Mouse (Mus musculus) liver, embryonic 14.5 days (tissue): Measurements from ENCODE around the gene Ncam1. TPM values are rescaled to one million over a fixed set of nuclear protein-coding genes. Genes with fewer than 3 reads are reported as not detected.

Source experiments
- ATAC-seq: fragments of 200-750 bp; cut with Nextera tagmentation; 2 replicates; pipeline ENCODE4 v1.8.0; 2017; ENCODE audit warnings: moderate number of reproducible peaks, mild to moderate bottlenecking, moderate library complexity; ENCODE audit not compliant: insufficient read depth
- DNase-seq, 3 experiments: peaks; one replicate each; pipeline ENCODE4 v3.0.0-alpha.2; 2012 to 2013; ENCODE audit warnings: low read depth in 3 of 3, low spot score in 3 of 3
- H3K27ac ChIP-seq: fragments of 300-500 bp; sonication (generic); 2 replicates; pipeline ENCODE4 v1.5.1; 2014; ENCODE audit warnings: moderate library complexity, mild to moderate bottlenecking, control low read depth, inconsistent platforms
- H3K27me3 ChIP-seq: fragments of 300-500 bp; sonication (generic); 2 replicates; pipeline ENCODE4 v1.6.1; 2014; ENCODE audit warnings: mild to moderate bottlenecking, low read length, moderate library complexity; ENCODE audit not compliant: control insufficient read depth, insufficient read depth
- H3K36me3 ChIP-seq: fragments of 300-500 bp; sonication (generic); replicated peaks from 2 replicates; pipeline ENCODE4 v1.6.1; 2014; ENCODE audit warnings: low read depth; ENCODE audit not compliant: control insufficient read depth, insufficient read depth
- H3K4me1 ChIP-seq, 2 experiments: fragments of 200-500 bp in 1 of 2; fragments of 300-500 bp in 1 of 2; sonication (generic) in 1 of 2; replicated peaks; 2 replicates each; pipeline ENCODE4 v1.6.1; 2012 to 2014; ENCODE audit warnings: antibody characterized with exemption in 1 of 2, inconsistent platforms in 1 of 2, low read length in 1 of 2; ENCODE audit not compliant: control insufficient read depth in 2 of 2, insufficient read depth in 2 of 2
- H3K4me2 ChIP-seq: fragments of 300-500 bp; sonication (generic); 2 replicates; pipeline ENCODE4 v1.6.1; 2014; ENCODE audit warnings: low read depth, mild to moderate bottlenecking, control low read depth, moderate library complexity
- H3K4me3 ChIP-seq, 2 experiments: fragments of 200-500 bp in 1 of 2; fragments of 300-500 bp in 1 of 2; sonication (generic) in 1 of 2; 2 replicates each; pipeline ENCODE4 v1.5.1; 2012 to 2014; ENCODE audit warnings: low read depth in 2 of 2, low read length in 2 of 2, mild to moderate bottlenecking in 2 of 2, control low read depth in 1 of 2, inconsistent platforms in 1 of 2, moderate library complexity in 1 of 2; ENCODE audit not compliant: insufficient read depth in 1 of 2
- H3K9ac ChIP-seq: fragments of 300-500 bp; sonication (generic); replicated peaks from 2 replicates; pipeline ENCODE4 v1.6.1; 2014; ENCODE audit warnings: mild to moderate bottlenecking, control low read depth, moderate library complexity
- H3K9me3 ChIP-seq: fragments of 300-500 bp; sonication (generic); 2 replicates; pipeline ENCODE4 v1.6.1; 2016; ENCODE audit warnings: low read length, mixed read lengths; ENCODE audit not compliant: control insufficient read depth
- CTCF ChIP-seq: IDR thresholded peaks from 2 replicates; pipeline ENCODE4 v1.5.1; 2016; ENCODE audit warnings: antibody characterized with exemption, low read depth, control low read depth
- EP300 ChIP-seq: IDR thresholded peaks from 2 replicates; pipeline ENCODE4 v1.6.1; 2016; ENCODE audit warnings: antibody characterized with exemption, low read depth
- WGBS: fragments of 180-500 bp; shearing (Covaris S2); extraction: QIAGEN DNeasy Blood & Tissue Kit; methylation state at CpG from one replicate; pipeline ENCODE4 v1.1.7; 2014; ENCODE audit not compliant: insufficient replicate concordance; 5-methylcytosine and 5-hydroxymethylcytosine counted together
- polyA plus RNA-seq, 2 experiments: library from polyadenylated mRNA; depleted of rRNA in 1 of 2; stranded (reverse) in 1 of 2; unstranded in 1 of 2; fragments of >200 nt; fragmentation: Nextera tagmentation in 1 of 2; extraction: Ambion mirVana in 1 of 2; gene quantifications; 2 replicates each; pipeline versions ENCODE4 v1.2.1 to v1.2.3; 2012 to 2014

Ncam1 gene
- polyA plus RNA-seq, 2 experiments = 0.60 to 1.9 TPM

GRCm38 (mm10) chr9:49542593-49542992, 256.1 kb downstream of the Ncam1 start:
- no peak overlapping the region for H3K9ac ChIP-seq
- DNase-seq = no peak
- no peaks in the 10 kb centered on the region for H3K9me3 ChIP-seq
- H3K4me3 ChIP-seq = no peak overlapping the region
- WGBS = 59% methylated on average over 4 of the region's 4 CpGs
- no peak overlapping the region for H3K4me2 ChIP-seq
- H3K27me3 ChIP-seq = no peaks in the 10 kb centered on the region
- H3K27ac ChIP-seq = no peak overlapping the region
- ATAC-seq = no peak
- no peaks in the 10 kb centered on the region for H3K36me3 ChIP-seq
- no peaks in the 10 kb centered on the region for H3K4me1 ChIP-seq
- TF ChIP-seq CTCF (no peak), EP300 (no peak)

GRCm38 (mm10) chr9:49537814-49538213, 260.9 kb downstream of the Ncam1 start:
- H3K4me2 ChIP-seq = no peak overlapping the region

GRCm38 (mm10) chr9:49536593-49536992, 262.1 kb downstream of the Ncam1 start:
- Histone ChIP-seq H3K9ac (no peak overlapping the region), H3K4me2 (no peak overlapping the region), H3K4me1 (no peaks in the 10 kb centered on the region), H3K27ac (no peak overlapping the region), H3K4me3 (no peak overlapping the region), H3K36me3 (no peaks in the 10 kb centered on the region), H3K27me3 (no peaks in the 10 kb centered on the region), H3K9me3 (no peaks in the 10 kb centered on the region)
- ATAC-seq (no peak), DNase-seq (no peak)
- TF ChIP-seq EP300 (no peak), CTCF (no peak)
- WGBS = 66% methylated on average over 6 of the region's 6 CpGs

More at GRCm38 (mm10) chr9:49537814-49538213, 260.9 kb downstream of the Ncam1 start:
- Histone ChIP-seq H3K4me3 (no peak overlapping the region), H3K27ac (no peak overlapping the region), H3K27me3 (no peaks in the 10 kb centered on the region), H3K9me3 (no peaks in the 10 kb centered on the region), H3K36me3 (no peaks in the 10 kb centered on the region), H3K4me1 (no peaks in the 10 kb centered on the region), H3K9ac (no peak overlapping the region)
- 76% methylated on average over 6 of the region's 6 CpGs for WGBS
- no peak for ATAC-seq
- TF ChIP-seq CTCF = no peak
- TF ChIP-seq EP300 = no peak
- DNase-seq = no peak

- no peak for ATAC-seq
- no peak overlapping the region for H3K4me3 ChIP-seq
- no peaks in the 10 kb centered on the region for H3K9me3 ChIP-seq
- no peak overlapping the region for H3K4me2 ChIP-seq
- H3K9ac ChIP-seq = no peak overlapping the region
- no peaks in the 10 kb centered on the region for H3K4me1 ChIP-seq
- 33% methylated on average over 4 of the region's 4 CpGs for WGBS
- no peak for DNase-seq
- H3K27me3 ChIP-seq = no peaks in the 10 kb centered on the region
- TF ChIP-seq EP300 (no peak), CTCF (no peak)
- no peaks in the 10 kb centered on the region for H3K36me3 ChIP-seq
- no peak overlapping the region for H3K27ac ChIP-seq
These were observed 263.8 kb downstream of the Ncam1 start for GRCm38 (mm10) chr9:49534958-49535357.

- 29% methylated on average over 8 of the region's 8 CpGs for WGBS
- DNase-seq (no peak), ATAC-seq (no peak)
- no peak overlapping the region for H3K9ac ChIP-seq
- H3K27ac ChIP-seq = no peak overlapping the region
- H3K4me1 ChIP-seq = no peaks in the 10 kb centered on the region
- TF ChIP-seq CTCF (no peak), EP300 (no peak)
- H3K9me3 ChIP-seq = no peaks in the 10 kb centered on the region
- H3K27me3 ChIP-seq = no peaks in the 10 kb centered on the region
- no peaks in the 10 kb centered on the region for H3K36me3 ChIP-seq
- no peak overlapping the region for H3K4me2 ChIP-seq
- H3K4me3 ChIP-seq = no peak overlapping the region
These were observed 264.7 kb downstream of the Ncam1 start for GRCm38 (mm10) chr9:49533912-49534491.
